Mouse (Mus musculus) hindbrain, embryonic 14.5 days (tissue): ENCODE measurements at regions not wholly inside any gene's neighbourhood (a gene's known extent, or its start where the extent isn't known, plus 50 kb on each side); places are given as distances from the start of the nearest gene placed in this dataset.

ENCODE experiments used
- ATAC-seq: fragments of 200-750 bp; cut with Nextera tagmentation; 2 replicates; pipeline ENCODE4 v1.8.0; 2017; ENCODE audit warnings: moderate number of reproducible peaks, mild to moderate bottlenecking, moderate TSS enrichment, moderate library complexity; ENCODE audit not compliant: low FRiP score
- DNase-seq: peaks from one replicate; pipeline ENCODE4 v3.0.0-alpha.2; 2015; ENCODE audit warnings: low spot score
- H3K27ac ChIP-seq: fragments of 300-500 bp; sonication (generic); 2 replicates; pipeline ENCODE4 v1.5.1; 2014; ENCODE audit warnings: mild to moderate bottlenecking, moderate library complexity
- H3K27me3 ChIP-seq: fragments of 300-500 bp; sonication (generic); 2 replicates; pipeline ENCODE4 v1.6.1; 2014; ENCODE audit warnings: mild to moderate bottlenecking, low read length, mixed read lengths; ENCODE audit not compliant: control insufficient read depth, insufficient read depth
- H3K36me3 ChIP-seq: fragments of 300-500 bp; sonication (generic); replicated peaks from 2 replicates; pipeline ENCODE4 v1.6.1; 2014; ENCODE audit not compliant: control insufficient read depth, insufficient read depth
- H3K4me1 ChIP-seq: fragments of 300-500 bp; sonication (generic); replicated peaks from 2 replicates; pipeline ENCODE4 v1.6.1; 2014; ENCODE audit warnings: antibody characterized with exemption, low read length, mixed read lengths; ENCODE audit not compliant: control insufficient read depth, insufficient read depth
- H3K4me2 ChIP-seq: fragments of 300-500 bp; sonication (generic); replicated peaks from 2 replicates; pipeline ENCODE4 v1.6.1; 2014; ENCODE audit warnings: mild to moderate bottlenecking, moderate library complexity
- H3K4me3 ChIP-seq: fragments of 300-500 bp; sonication (generic); replicated peaks from 2 replicates; pipeline ENCODE4 v1.5.1; 2014; ENCODE audit warnings: mild to moderate bottlenecking, low read length
- H3K9ac ChIP-seq: fragments of 300-500 bp; sonication (generic); 2 replicates; pipeline ENCODE4 v1.6.1; 2014
- H3K9me3 ChIP-seq: fragments of 300-500 bp; sonication (generic); 2 replicates; pipeline ENCODE4 v1.6.1; 2016; ENCODE audit warnings: low read length; ENCODE audit not compliant: control insufficient read depth
- WGBS: fragments of 180-500 bp; shearing (Covaris S2); extraction: QIAGEN DNeasy Blood & Tissue Kit; methylation state at CpG from one replicate; pipeline ENCODE4 v1.1.7; 2014; 5-methylcytosine and 5-hydroxymethylcytosine counted together

DNA sequence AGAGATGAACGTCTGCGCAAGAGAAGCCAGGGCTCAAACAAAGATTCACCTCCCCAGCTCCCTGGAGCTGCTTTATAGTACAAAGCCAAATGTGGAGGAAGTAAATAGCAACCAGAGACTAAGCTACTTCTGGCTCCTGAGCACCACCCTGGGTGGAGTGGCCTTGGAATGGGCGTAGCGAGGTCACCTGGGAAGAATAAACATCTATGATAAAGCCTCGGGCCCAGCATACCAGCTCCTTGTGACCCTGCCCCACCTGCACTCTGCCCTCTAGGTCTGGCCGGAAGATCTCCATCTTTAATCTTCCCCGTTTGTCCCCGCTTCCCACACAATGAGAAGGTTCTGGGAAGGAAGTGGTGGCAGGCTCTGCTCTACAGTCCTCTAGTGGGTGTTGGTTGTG, 61.0 kb upstream of the Ptpn3 start:
- Histone ChIP-seq H3K9ac (no peak overlapping the region), H3K4me2 (no peak overlapping the region), H3K9me3 (no peaks in the 10 kb centered on the region), H3K36me3 (no peaks in the 10 kb centered on the region), H3K4me1 (no peaks in the 10 kb centered on the region), H3K27ac (no peak overlapping the region), H3K27me3 (no peaks in the 10 kb centered on the region), H3K4me3 (no peak overlapping the region)
- 86% methylated on average over 8 of the region's 8 CpGs for WGBS
- DNase-seq (no peak), ATAC-seq (no peak)

DNA sequence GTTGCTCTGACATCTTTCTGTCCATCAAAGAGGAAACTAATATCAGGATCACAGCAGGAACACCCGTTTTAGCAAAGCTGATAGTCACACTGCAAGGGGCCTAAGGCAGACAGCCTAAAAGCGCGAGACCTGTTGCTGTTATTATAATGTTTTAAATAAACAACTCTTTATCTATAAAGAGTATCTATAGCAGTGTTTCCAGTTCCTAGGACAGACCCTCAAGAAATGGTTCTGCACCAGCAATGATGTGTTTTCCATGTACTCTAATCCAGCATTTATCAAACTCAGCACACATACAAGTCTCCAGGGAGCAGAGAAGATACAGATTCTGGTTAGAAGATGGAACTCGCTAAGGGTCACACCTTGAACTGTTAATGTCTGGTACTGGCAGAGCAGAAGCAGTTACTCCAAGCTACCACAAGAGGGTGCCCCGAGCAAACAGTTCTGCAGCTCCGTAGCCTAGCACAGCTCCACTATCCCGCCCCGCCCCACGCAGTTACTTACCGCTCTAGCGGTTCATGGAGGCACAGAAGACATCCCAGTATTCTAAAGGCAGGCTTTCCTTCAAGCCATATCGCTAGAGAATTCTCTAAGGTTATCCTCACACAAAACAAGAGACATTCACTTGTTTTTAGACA, 64.2 kb upstream of the Palm2 start:
- DNase-seq (peak; percentile 90), ATAC-seq (peak; percentile 94)
- no peak overlapping the region for H3K4me3 ChIP-seq
- WGBS: 23% methylated on average over 12 of the region's 12 CpGs
- no peaks in the 10 kb centered on the region for H3K36me3 ChIP-seq
- H3K9me3 ChIP-seq: no peaks in the 10 kb centered on the region
- no peaks in the 10 kb centered on the region for H3K27me3 ChIP-seq
- H3K4me1 ChIP-seq: no peaks in the 10 kb centered on the region
- H3K4me2 ChIP-seq: no peak overlapping the region
- H3K9ac ChIP-seq: no peak overlapping the region
- no peak overlapping the region for H3K27ac ChIP-seq

DNA sequence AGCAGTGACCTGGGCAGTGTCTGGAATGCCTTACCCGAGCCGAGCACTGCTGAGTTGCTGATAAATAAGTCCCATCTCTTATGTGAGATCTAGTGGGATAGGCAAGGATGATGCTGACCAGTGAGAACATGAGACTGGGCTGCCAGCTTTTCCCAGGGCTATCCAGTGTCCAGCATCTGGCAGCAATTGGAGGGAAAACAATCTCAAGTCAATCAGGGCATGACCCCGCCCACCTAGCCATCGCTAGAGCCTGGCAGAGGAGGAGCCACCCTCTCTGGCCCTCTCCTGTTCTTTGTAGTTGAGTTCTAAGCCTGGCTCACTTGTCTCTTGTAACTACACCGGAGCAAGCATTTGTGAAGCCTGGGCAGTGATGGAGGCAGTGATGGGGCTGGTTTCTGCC, 56.2 kb upstream of the Palm2 start:
- Histone ChIP-seq H3K36me3 (no peaks in the 10 kb centered on the region), H3K4me2 (no peak overlapping the region), H3K9ac (no peak overlapping the region), H3K27me3 (no peaks in the 10 kb centered on the region), H3K27ac (no peak overlapping the region), H3K4me3 (no peak overlapping the region), H3K9me3 (no peaks in the 10 kb centered on the region), H3K4me1 (no peaks in the 10 kb centered on the region)
- DNase-seq: no peak
- no peak for ATAC-seq
- WGBS: 68% methylated on average over 5 of the region's 5 CpGs

DNA sequence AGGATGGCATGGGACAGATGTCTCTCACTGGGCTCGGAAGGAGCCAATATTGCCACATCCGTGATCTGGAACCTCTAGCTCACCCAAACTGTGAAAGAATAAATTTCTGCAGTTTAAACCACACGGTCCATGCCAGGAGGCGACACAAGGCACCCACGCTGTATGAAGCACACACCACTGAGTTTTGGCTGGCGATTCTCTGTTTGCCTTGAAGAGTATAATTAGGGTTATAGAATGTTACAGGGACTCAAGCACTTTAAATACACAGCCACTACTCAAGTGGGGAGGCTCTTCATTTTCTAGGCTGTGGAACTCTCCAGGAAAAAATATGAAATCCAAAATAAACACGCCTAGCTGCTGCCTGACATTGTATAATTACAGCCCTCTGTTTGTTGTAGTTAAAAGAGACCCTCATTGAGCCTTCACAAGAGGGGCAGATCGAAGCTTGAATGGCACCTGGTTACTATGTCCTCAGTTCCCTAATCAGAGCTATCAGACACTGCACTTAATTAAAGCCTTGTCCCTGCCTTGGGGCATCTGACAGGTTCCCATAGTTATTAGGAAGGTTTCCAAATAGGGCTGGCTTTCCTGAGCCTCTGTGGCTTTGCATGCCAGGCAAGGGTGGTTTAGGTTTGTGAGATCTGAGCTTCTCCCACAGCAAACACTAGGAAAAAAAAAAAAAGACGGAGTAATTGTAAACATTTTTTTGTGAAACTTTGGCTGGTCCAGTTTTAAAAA, 53.8 kb upstream of the Palm2 start:
- Histone ChIP-seq H3K9ac (no peak overlapping the region), H3K4me2 (no peak overlapping the region), H3K9me3 (no peaks in the 10 kb centered on the region), H3K4me1 (no peaks in the 10 kb centered on the region), H3K27me3 (no peaks in the 10 kb centered on the region), H3K4me3 (no peak overlapping the region), H3K27ac (no peak overlapping the region), H3K36me3 (no peaks in the 10 kb centered on the region)
- 83% methylated on average over 9 of the region's 9 CpGs for WGBS
- DNase-seq (no peak), ATAC-seq (no peak)

DNA sequence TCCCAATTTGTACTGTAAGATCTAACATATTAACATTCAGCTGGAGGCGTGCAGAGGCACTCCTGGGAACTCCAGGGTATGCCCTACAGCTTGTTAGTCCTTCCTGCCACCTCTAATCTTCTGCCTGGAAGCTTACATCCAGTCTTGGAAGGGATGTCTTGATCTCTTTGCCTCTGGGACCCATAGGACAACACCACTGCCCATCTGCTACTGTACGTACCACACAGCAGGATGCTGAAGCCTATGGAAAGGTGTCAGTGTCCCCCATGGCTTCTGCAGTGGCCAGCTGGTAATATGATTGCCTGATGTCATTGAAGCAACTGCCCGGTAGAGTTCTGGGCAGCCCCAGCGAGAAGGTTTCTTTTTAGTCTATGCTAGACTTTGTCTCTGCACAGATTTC, 52.7 kb upstream of the Palm2 start:
- Histone ChIP-seq H3K4me1 (no peaks in the 10 kb centered on the region), H3K36me3 (no peaks in the 10 kb centered on the region), H3K4me3 (no peak overlapping the region), H3K27me3 (no peaks in the 10 kb centered on the region), H3K27ac (no peak overlapping the region), H3K4me2 (no peak overlapping the region), H3K9me3 (no peaks in the 10 kb centered on the region), H3K9ac (no peak overlapping the region)
- 83% methylated on average over 4 of the region's 4 CpGs for WGBS
- DNase-seq (no peak), ATAC-seq (no peak)
